Mouse (Mus musculus) bone marrow macrophage, adult 2 months (primary cell): Measurements from ENCODE around the gene Grn.

Experiments used
- CTCF ChIP-seq: IDR thresholded peaks from 2 replicates; pipeline ENCODE4 v1.5.1; 2012; ENCODE audit warnings: low read depth, mild to moderate bottlenecking, low read length, moderate library complexity
- POLR2A ChIP-seq: IDR thresholded peaks from 2 replicates; pipeline ENCODE4 v1.6.1; 2012; ENCODE audit warnings: mild to moderate bottlenecking, low read depth, low read length, borderline replicate concordance

DNA sequence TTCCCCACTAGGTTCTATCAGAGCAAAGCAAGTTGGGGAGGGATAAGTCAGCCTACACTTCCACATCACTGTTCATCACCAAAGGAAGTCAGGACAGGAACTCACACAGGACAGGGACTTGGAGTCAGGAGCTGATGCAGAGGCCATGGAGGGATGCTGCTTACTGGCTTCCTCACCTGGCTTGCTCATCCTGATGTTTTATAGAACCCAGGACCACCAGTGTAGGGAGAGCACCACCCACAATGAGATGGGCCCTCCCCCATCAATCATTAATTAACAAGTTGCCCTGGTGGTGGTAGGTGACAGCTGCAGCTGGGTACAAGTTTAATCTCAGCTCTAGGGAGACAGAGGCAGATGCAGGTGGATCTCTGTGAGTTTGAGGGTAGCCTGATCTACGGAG, 13.0 kb upstream of the Grn start:
- TF ChIP-seq POLR2A (no peak), CTCF (no peak)
